Mouse (Mus musculus) G1E-ER4 (cell line): ENCODE results near the gene Lhx3. TPM values are rescaled to one million over a fixed set of nuclear protein-coding genes. Genes with fewer than 3 reads are reported as not detected.

Experiments
- GATA1 ChIP-seq: IDR thresholded peaks from one replicate; pipeline ENCODE4 v1.8.0; 2012; ENCODE audit warnings: low read length, inconsistent platforms
- polyA plus RNA-seq: library from polyadenylated mRNA; stranded (reverse); fragments of >175 nt; gene quantifications from 2 replicates; pipeline ENCODE4 v1.2.3, GENCODE M21; 2012

The Lhx3 gene
- polyA plus RNA-seq, 1 experiment = 0.12 TPM

GRCm38 (mm10) chr2:26168843-26169579, 39.1 kb downstream of the Lhx3 start:
- TF ChIP-seq GATA1 = no peak

- TF ChIP-seq GATA1 = no peak
Measured at GRCm38 (mm10) chr2:26166890-26167289, 41.2 kb downstream of the Lhx3 start.

GRCm38 (mm10) chr2:26158064-26158463, 50.0 kb downstream of the Lhx3 start:
- no peak for TF ChIP-seq GATA1

GRCm38 (mm10) chr2:26156191-26156977, 51.7 kb downstream of the Lhx3 start:
- TF ChIP-seq GATA1 = no peak

GRCm38 (mm10) chr2:26155737-26156136, 52.4 kb downstream of the Lhx3 start:
- no peak for TF ChIP-seq GATA1

GRCm38 (mm10) chr2:26154586-26154985, 53.5 kb downstream of the Lhx3 start:
- no peak for TF ChIP-seq GATA1

GRCm38 (mm10) chr2:26153909-26154340, 54.2 kb downstream of the Lhx3 start:
- no peak for TF ChIP-seq GATA1

- no peak for TF ChIP-seq GATA1
Measured at GRCm38 (mm10) chr2:26153295-26153694, 54.8 kb downstream of the Lhx3 start.

Other genes with a start within 250 kb of the Lhx3 start
- gene Camsap1, start 225.0 kb downstream of the Lhx3 start, polyA plus RNA-seq = 5.9 and 6.3 TPM in 2 replicates
- 116 and 161 TPM in 2 replicates for gene Ubac1, start 186.5 kb downstream of the Lhx3 start, polyA plus RNA-seq
- 11.2 and 13.9 TPM in 2 replicates for gene Nacc2, start 85.1 kb downstream of the Lhx3 start, polyA plus RNA-seq
- gene Qsox2, start 29.2 kb upstream of the Lhx3 start, polyA plus RNA-seq = 7.2 and 7.6 TPM in 2 replicates
- not detected in 2 replicates for gene Ccdc187, start 86.3 kb upstream of the Lhx3 start, polyA plus RNA-seq
- gene Gpsm1, start 107.2 kb upstream of the Lhx3 start, polyA plus RNA-seq = not detected in 2 replicates
- gene Dnlz, start 143.8 kb upstream of the Lhx3 start, polyA plus RNA-seq = 17.8 and 21.3 TPM in 2 replicates
- gene Card9, start 152.6 kb upstream of the Lhx3 start, polyA plus RNA-seq = 0.41 and 0.55 TPM in 2 replicates
- gene Snapc4, start 172.4 kb upstream of the Lhx3 start, polyA plus RNA-seq = 61.5 and 68.5 TPM in 2 replicates
- gene Entr1, start 181.0 kb upstream of the Lhx3 start, polyA plus RNA-seq = 64.5 and 97.9 TPM in 2 replicates
- 536 and 709 TPM in 2 replicates for gene Pmpca, start 181.1 kb upstream of the Lhx3 start, polyA plus RNA-seq
- 15.0 and 16.1 TPM in 2 replicates for gene Inpp5e, start 200.9 kb upstream of the Lhx3 start, polyA plus RNA-seq
- gene Sec16a, start 236.9 kb upstream of the Lhx3 start, polyA plus RNA-seq = 28.0 and 33.0 TPM in 2 replicates